In the genomic region with DNA sequence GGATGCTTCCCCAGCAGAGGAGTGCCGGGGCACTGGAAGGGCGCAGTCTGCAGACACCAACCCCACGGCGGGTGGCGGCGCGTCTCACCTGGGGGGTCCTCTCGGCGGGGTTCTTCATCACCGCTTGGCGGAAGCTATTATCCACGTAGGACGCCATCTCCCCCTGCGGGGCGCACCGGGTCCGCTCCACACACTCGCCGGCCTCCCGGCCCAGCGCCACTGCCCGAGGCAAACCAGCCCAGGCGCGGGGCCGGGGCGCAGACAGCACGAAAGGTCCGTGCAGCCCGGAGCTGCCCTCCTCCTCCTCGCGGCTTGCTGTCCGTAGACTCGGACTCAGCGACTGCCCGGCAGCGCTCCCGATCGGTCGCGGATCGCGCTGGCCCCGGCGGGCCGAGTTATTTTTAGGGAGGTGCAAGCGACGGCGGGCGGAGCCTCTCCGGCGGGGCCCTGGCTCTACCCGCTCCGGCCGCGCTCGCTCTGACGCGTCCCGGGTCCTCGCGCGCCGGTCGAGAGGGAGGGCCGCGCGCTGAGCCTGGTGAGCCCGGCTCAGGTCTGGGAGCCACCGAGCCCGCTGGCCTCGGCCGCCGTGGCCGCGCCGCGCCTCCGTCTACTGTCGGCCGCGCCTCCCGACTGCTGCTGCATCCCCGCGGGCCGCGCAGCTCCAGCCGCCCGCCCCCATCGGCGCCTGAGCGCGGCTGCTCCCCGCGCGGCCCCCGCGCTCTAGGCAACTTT, we compare ENCODE assay signal across 8 mouse cellular contexts. TPM values are rescaled to one million over a fixed set of nuclear protein-coding genes. Genes with fewer than 3 reads are reported as not detected.
DNase-seq lines count a peak whose midpoint lies in the region; ATAC-seq and TF ChIP-seq lines count a peak whose summit lies in the region.

A gene (minus strand): TSS at position 142 of the 732 bp plus-strand sequence.

- peak within 1 kb of the TSS; percentile 90 for H3K4me2 ChIP-seq in forebrain, postnatal 0 days (ENCODE audit: low read depth)
- peak within 1 kb of the TSS; percentile 77 for H3K4me2 ChIP-seq in lung, embryonic 15.5 days

- WGBS in forebrain, postnatal 0 days = 5% methylated on average over 80 of the region's 97 CpGs
- under 1% methylated on average over 84 of the region's 97 CpGs for WGBS in lung, embryonic 15.5 days

- no peaks in the 10 kb centered on the region for H3K27me3 ChIP-seq in forebrain, postnatal 0 days (ENCODE audit: insufficient read depth, low read length)
- no peaks in the 10 kb centered on the region for H3K27me3 ChIP-seq in lung, embryonic 15.5 days

- peak within 1 kb of the TSS; percentile 98 for H3K4me3 ChIP-seq in forebrain, postnatal 0 days (ENCODE audit: low read depth, low read length)
- H3K4me3 ChIP-seq in lung, embryonic 15.5 days = peak within 1 kb of the TSS; percentile 91

- no peaks in the 10 kb centered on the region for H3K36me3 ChIP-seq in forebrain, postnatal 0 days (ENCODE audit: insufficient read depth)
- no peaks in the 10 kb centered on the region for H3K36me3 ChIP-seq in lung, embryonic 15.5 days

- intact Hi-C loops in heart, postnatal 36 days (cut with DNase I) = loop anchor here (1.0 to 10.0 kb wide), 5 partner anchors 34 to 332 kb away; no protein-coding TSS in a partner anchor

- H3K9ac ChIP-seq in forebrain, postnatal 0 days = peak within 1 kb of the TSS; percentile 83
- peak within 1 kb of the TSS; percentile 88 for H3K9ac ChIP-seq in lung, embryonic 15.5 days

- H3K9me3 ChIP-seq in forebrain, postnatal 0 days (ENCODE audit: low read length) = no peaks in the 10 kb centered on the region
- no peaks in the 10 kb centered on the region for H3K9me3 ChIP-seq in lung, embryonic 15.5 days

- ATAC-seq in forebrain, postnatal 0 days = peak; percentile 25
- ATAC-seq in lung, embryonic 15.5 days (ENCODE audit: borderline replicate concordance, extremely low read depth, low FRiP score, low TSS enrichment) = peak; percentile 79
- no peak; the same call in none of the 2 replicates for ATAC-seq in neutrophil, adult 5-6 weeks (ENCODE audit: extremely low read depth, insufficient number of reproducible peaks, low FRiP score, poor library complexity, severe bottlenecking)

- peaks cover 14% of the 10 kb centered on the region for H3K4me1 ChIP-seq in forebrain, postnatal 0 days (ENCODE audit: insufficient read depth)
- peaks cover 31% of the 10 kb centered on the region for H3K4me1 ChIP-seq in lung, embryonic 15.5 days

- DNase-seq in MEL-GATA-1-ER (ENCODE audit: extremely low read depth, low read depth) = peak; percentile 19
- peak; percentile 81 for DNase-seq in cerebellum, adult 11-12 months
- DNase-seq in forebrain, postnatal 0 days = peak; percentile 66
- DNase-seq in heart, postnatal 36 days = peak; percentile 78 to 89
- peak in 1 of 2 experiments; percentile 53 for DNase-seq in layer of hippocampus, adult 8-10 months (ENCODE audit: low spot score in 2 of 2)
- peak; percentile 67 for DNase-seq in thymus, postnatal 25 days

- peak within 1 kb of the TSS; percentile 95 for H3K27ac ChIP-seq in forebrain, postnatal 0 days (ENCODE audit: low read depth, low read length)
- peak within 1 kb of the TSS; percentile 98 for H3K27ac ChIP-seq in lung, embryonic 15.5 days

- peak; percentile 34 for TF ChIP-seq CTCF in forebrain, postnatal 0 days (IDR thresholded peaks at IDR 0.05; ENCODE audit: low read depth)

RNA-seq across cellular contexts. Expression of the gene that starts here (rescaled TPM):
- total RNA-seq in forebrain, postnatal 0 days (2014; rRNA removed) = 46.9 and 61.5 TPM in 2 replicates
- polyA plus RNA-seq in forebrain, postnatal 0 days (2015; fragmentation: Nextera tagmentation; extraction: Ambion mirVana) = 5.4 and 8.9 TPM in 2 replicates
- 10 to 100 TPM; 35.1 to 35.4 TPM for total RNA-seq in heart, postnatal 36 days (2021)
- total RNA-seq in layer of hippocampus, adult 8-10 months (2022) = 100 to 1,000 TPM; 140 to 179 (median 158) TPM
- 5.9 and 6.2 TPM in 2 replicates for polyA plus RNA-seq in lung, embryonic 15.5 days (2015; fragmentation: Nextera tagmentation; extraction: Ambion mirVana)
- 27.5 and 28.7 TPM in 2 replicates for total RNA-seq in neutrophil, adult 5-6 weeks (2017)
